Mouse (Mus musculus): ENCODE results near the gene Sema6d.

Gene Sema6d

GRCm38 (mm10) chr2:124404631-124405562 lies 315.1 kb downstream of the Sema6d start:
- DNase-seq = no peak

- DNase-seq = no peak
Observed at GRCm38 (mm10) chr2:124408956-124409355, 319.2 kb downstream of the Sema6d start.

DNA sequence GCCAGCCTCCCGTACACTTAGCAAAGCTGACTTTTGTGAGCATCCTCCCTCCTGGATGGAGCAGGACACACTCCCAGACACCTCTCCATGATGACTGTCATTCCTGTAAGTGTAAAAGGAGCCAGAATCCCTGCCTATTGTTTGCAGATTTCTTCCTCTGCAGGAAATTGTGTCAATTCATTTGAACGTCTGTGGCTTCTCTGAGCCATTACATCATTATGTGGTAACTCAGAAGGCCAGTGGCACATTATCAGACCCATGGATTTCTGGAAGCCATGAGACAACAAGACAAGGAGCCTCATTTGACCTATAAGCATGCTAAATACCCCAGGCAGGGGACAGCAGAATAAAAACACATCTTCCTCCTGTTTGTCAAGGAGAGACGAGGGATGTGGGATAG lies 327.0 kb downstream of the Sema6d start:
- DNase-seq = no peak

DNA sequence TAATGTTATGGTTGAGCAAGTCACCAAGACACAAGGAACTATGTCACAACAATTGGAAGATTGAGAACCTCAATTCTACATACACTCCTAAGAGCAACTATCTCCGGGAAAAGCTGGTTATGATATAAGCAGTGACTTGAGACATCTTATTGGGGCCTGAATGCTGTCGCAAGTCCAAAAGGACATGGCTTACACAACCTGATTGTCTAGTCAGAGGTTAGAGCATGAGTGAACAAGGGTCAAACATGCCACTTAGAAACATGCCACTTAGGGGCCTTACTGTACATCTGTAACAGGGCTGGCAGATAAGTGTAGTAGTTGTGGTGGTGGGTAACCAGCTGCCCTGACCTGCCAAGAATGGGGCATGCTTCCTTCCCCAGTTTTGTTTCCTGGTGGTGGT lies 328.6 kb downstream of the Sema6d start:
- DNase-seq = no peak

- DNase-seq = no peak
Observed at GRCm38 (mm10) chr2:124420170-124420825, 330.5 kb downstream of the Sema6d start.

DNA sequence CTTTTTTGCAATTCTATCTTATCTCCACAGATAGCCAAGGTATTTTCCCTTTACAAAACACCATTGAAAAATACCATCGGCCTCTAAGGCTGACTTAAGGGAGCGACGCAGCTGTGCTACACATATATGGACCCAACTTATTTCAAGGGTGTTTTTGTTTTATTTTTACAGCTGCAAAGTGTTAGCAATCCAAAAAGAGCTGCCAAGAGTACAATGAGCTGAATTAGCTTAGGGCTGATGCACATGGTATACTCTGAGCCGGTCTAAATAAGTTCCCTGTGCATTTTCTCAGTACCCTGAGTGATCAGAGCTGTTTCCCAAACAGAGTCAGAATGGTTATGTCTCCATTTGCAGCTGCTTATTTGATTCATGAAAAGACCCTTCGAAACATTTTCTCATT lies 340.0 kb downstream of the Sema6d start:
- no peak for DNase-seq

GRCm38 (mm10) chr2:124430708-124431107 lies 340.9 kb downstream of the Sema6d start:
- no peak for DNase-seq

DNA sequence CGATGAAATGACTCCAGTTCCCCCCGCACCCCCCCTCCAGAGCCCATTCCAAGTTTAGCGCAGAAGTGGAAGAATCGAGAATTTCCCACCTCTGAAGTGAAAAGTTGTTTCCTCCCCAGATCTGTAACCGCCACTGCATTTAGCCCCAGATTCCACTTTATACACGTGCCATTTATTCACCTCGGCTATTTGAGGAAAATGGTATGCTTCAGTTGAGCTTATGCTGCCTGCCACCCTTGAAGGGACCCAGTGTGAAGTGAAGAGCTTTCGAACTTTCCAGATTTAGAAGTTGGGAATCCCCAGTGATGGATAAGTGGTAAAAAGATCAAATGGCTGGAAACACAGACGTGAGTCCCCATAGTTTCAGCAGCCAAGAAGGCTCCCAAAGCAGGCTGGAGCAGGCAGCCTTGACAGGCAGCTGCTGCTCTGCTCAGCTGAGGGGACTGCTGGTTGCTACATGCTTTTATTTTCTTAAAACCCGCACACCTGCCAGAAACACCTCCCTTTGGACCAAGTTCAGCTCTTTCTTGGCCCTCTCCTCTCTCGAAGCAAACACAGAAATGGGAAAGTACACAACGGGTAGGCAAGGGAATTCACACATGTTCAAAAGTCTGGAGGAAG lies 345.7 kb downstream of the Sema6d start:
- DNase-seq = no peak

DNA sequence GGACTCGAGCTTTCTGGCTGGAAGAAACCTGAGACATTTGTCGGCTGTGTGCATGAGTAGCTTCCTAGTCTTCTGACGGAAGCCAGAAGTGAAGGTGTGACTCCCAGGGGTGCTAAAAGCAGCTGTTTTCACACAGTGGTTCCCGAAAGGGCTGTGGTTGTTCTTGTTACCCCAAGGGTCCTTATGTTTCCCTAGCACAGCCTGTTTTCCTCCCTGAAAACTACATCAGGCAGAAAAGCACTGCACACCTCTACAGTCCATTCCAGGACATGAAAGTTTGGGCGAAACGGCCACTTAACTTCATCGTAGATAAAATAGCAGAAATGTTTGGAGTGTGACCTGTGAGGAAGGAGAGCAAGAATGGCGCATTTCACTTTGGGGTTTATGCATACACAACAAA lies 346.9 kb downstream of the Sema6d start:
- no peak for DNase-seq

GRCm38 (mm10) chr2:124444199-124444598 lies 354.4 kb downstream of the Sema6d start:
- DNase-seq = no peak

- no peak for DNase-seq
Observed at GRCm38 (mm10) chr2:124455881-124456280, 366.1 kb downstream of the Sema6d start.

DNA sequence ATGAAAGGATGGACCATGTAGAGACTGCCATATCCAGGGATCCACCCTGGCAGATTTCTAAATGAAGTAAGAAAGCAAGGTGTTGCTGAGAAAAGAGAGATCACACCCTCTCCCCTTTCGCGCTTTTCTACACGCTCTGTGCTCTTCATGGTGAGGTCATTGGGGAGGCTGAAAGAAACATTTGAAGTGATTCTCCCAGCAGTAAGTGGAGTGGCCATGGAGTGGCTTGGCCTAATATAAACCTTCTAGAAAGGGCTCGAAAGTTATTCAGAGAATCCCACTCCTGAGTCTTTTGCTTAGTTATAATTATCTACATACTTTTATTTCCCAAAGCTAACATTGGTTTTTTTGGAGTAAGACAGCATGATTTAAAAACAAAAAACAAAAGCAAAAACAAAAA lies 367.2 kb downstream of the Sema6d start:
- DNase-seq = no peak

GRCm38 (mm10) chr2:124458028-124458427 lies 368.3 kb downstream of the Sema6d start:
- DNase-seq = no peak

- no peak for DNase-seq
Observed at GRCm38 (mm10) chr2:124460956-124461355, 371.2 kb downstream of the Sema6d start.

- DNase-seq = no peak
Observed at GRCm38 (mm10) chr2:124461378-124461851, 371.6 kb downstream of the Sema6d start.

DNA sequence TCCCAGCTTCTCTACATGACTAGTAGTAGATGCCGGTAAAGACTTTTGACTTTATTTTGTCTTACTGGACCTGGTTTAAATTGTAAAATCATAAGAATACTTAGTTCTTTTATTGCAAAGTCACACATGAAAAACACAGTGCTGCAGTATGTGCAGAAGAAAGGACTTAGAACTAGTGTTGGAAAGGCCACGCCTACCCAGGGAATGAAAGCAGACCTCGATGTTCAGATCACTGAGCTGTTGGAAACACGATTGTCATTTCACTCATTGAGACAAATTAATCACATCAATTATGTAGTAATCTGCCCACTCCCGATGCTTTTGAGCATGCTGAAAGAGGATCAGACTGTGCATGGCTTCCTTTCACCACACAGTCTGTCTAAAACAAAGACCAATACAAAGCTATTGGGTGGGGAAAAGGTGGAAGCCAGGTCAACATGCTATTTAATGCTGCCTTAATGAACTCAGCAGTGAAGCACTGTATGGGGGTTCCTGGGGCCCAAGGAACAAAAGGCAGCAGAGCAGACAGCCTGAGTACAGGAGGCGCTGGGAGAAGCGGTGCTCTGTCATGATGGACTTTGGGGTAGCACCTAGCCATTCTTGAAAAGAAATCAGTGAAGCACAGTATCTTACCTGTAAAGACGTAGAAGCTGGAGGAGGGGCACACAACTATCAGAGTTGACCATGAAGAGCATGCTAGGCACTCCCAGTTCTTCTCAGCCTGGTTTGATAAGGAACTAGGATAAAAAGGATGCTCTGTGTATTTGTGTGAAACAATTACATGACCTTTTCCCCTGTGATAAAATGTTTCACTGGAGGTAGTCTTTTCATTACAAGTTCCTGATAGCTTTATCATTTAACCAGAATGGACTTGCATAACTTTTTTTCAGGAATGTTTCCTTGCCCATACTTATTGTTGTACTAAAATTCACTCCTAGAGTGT lies 375.5 kb downstream of the Sema6d start:
- no peak for DNase-seq

GRCm38 (mm10) chr2:124467429-124467828 lies 377.7 kb downstream of the Sema6d start:
- DNase-seq = no peak

DNA sequence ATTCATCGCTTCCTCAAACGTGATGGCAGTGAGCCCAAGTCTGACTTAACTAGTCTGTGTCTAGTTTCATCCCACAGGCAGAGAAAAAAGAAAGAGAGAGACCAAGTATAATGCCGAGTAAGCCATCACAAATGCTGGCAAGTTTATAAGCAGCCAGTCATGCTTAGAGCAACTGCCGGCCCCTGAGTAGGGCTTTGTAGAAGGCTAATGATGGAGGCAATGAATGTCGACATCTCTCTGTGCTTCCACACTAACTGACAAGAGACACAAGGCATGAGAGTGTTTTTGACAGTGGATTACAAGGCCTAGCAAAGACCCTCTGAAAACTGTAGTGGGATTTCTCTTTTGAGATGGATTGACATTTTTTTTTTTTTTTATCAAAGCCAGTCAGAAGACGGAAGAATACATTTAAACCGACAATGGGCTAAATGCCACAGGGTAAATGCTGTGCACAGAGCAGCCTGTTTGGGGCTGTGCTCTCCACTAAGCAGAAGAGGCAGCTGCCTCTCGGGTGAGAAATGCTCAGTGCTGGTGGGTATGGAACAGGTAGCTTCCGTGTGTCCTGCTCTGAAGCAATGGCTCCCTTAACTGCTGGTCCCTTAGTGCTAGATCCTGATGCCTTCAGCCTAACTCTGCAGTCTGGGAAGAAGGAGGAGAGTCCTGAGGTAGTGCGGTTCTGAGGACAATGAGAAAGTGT lies 380.7 kb downstream of the Sema6d start:
- DNase-seq = peak; percentile 17

DNA sequence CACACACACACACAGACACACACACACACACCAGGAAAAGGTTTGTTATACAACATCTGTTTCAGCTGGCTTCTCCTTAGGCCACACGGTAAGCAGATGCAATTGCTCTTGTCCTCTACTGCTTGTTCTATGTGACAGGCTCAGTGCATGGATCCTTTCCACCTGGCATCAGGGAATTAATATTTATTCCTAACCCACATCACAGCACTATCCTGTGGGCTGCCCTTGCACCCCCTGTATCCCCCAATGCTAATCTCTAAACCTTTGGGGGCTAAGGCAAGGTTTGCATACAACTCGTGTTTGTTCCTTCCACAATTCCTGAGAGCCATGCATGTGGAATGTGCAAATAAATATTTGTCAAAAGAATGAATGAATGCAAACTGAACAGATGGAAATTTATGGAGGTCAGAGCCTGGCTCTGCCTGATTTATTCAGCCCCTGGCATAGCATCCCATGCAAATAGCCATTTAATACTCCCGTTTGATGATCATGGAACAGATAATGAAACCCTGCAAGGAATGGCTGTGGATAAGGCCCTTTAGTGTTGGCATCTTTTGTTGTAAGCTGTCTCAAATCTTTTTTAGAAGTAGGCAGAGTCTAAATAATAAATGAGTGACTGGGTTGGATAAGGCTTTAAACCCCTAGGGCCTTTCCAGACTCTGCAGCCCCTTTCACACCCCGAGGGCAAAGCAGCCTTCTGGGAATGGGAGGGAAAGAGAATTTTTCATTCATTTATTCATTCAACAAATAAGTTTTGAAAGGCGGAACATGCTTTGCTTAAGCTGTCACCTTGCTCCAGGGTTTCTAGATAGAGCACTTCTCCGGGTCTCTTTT lies 383.1 kb downstream of the Sema6d start:
- no peak for DNase-seq

- DNase-seq = no peak
Observed at GRCm38 (mm10) chr2:124477904-124478303, 388.1 kb downstream of the Sema6d start.

DNA sequence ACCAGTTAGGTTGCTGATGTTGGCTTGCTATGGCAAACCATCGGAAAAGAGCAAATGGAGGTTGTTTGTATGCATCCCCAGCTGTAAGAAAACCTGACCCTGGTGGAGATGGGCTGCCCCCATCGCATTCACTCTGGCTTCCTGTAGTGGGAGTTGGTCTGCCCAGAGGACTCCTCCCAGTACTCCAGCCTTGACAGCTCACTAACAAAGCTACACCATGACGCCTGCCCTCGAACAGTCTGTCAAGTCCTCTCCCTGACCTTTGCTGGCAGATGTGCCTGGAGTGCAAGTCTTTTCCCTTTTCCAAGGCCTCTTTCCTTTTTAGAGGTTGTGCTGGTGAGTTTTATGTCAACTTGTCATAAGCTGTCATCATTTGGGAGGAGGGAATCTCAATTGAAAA lies 388.8 kb downstream of the Sema6d start:
- no peak for DNase-seq

Data from right cerebral cortex, postnatal 4 days (tissue).